Mouse (Mus musculus) thymus, adult 2 months (tissue): ENCODE data around the gene Trip13. TPM values are rescaled to one million over a fixed set of nuclear protein-coding genes. Genes with fewer than 3 reads are reported as not detected.

Source experiments
- DNase-seq: peaks from one replicate; pipeline ENCODE4 v3.0.0; 2021
- H3K27ac ChIP-seq: fragments of 200-500 bp; 2 replicates; pipeline ENCODE4 v1.5.1; 2012; ENCODE audit warnings: low read length, control low read depth; ENCODE audit not compliant: control insufficient read depth, insufficient read depth
- H3K27me3 ChIP-seq: fragments of 200-500 bp; 2 replicates; pipeline ENCODE4 v1.6.1; 2012; ENCODE audit warnings: mild to moderate bottlenecking, low read length, moderate library complexity, mixed read lengths; ENCODE audit not compliant: control insufficient read depth, insufficient read depth
- H3K36me3 ChIP-seq: fragments of 200-500 bp; 2 replicates; pipeline ENCODE4 v1.6.1; 2012; ENCODE audit warnings: mild to moderate bottlenecking, low read length, moderate library complexity; ENCODE audit not compliant: control insufficient read depth, insufficient read depth
- H3K4me1 ChIP-seq: fragments of 200-500 bp; replicated peaks from 2 replicates; pipeline ENCODE4 v1.6.1; 2012; ENCODE audit warnings: low read length; ENCODE audit not compliant: control insufficient read depth, insufficient read depth
- H3K4me3 ChIP-seq: fragments of 200-500 bp; 2 replicates; pipeline ENCODE4 v1.5.1; 2012; ENCODE audit warnings: mild to moderate bottlenecking, low read length, control low read depth, moderate library complexity; ENCODE audit not compliant: control insufficient read depth, insufficient read depth
- CTCF ChIP-seq: fragments of 200-500 bp; IDR thresholded peaks from 2 replicates; pipeline ENCODE4 v1.5.1; 2012; ENCODE audit warnings: mild to moderate bottlenecking, control low read depth, low read length, moderate library complexity, borderline replicate concordance; ENCODE audit not compliant: control insufficient read depth, poor library complexity, insufficient read depth; ENCODE audit errors: extremely low read depth
- POLR2A ChIP-seq: fragments of 200-500 bp; IDR thresholded peaks from 2 replicates; pipeline ENCODE4 v1.6.1; 2012; ENCODE audit warnings: mild to moderate bottlenecking, low read length, control low read depth, moderate library complexity; ENCODE audit not compliant: control insufficient read depth, poor library complexity, insufficient read depth; ENCODE audit errors: extremely low read depth
- WGBS: fragments of 180-500 bp; shearing (Covaris S2); methylation state at CpG from one replicate; pipeline ENCODE4 v1.1.7; 2018; 5-methylcytosine and 5-hydroxymethylcytosine counted together
- polyA plus RNA-seq: library from polyadenylated mRNA; depleted of rRNA; stranded (reverse); fragments of >200 nt; gene quantifications from 2 replicates; pipeline ENCODE4 v1.2.3, GENCODE M21; 2012; rRNA removed

Gene Trip13
- polyA plus RNA-seq, 1 experiment = 3.7 TPM

DNA sequence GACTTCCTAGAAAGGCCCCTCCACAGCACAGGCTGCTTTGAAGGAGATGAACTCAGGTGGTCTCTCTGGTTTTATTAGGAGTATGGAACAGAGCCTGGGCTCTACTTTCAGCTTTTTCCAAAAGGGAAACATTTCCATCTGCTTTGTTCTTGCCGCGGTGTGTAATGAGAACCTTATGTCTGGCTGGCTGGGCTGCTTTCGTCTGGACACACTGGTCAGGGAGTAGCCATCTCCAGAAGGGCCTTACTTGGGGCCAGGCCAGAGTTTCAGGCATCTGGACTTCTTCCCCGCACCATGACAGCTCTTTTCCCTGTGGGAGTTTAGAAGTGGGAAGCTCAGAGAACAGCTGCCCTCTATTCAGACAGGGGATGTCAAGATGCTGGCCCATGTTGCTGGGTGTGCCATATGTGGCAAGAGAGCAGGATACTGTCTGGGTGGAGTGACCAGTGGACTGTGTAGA lies 50.1 kb downstream of the Trip13 start:
- no peaks in the 10 kb centered on the region for H3K27me3 ChIP-seq

DNA sequence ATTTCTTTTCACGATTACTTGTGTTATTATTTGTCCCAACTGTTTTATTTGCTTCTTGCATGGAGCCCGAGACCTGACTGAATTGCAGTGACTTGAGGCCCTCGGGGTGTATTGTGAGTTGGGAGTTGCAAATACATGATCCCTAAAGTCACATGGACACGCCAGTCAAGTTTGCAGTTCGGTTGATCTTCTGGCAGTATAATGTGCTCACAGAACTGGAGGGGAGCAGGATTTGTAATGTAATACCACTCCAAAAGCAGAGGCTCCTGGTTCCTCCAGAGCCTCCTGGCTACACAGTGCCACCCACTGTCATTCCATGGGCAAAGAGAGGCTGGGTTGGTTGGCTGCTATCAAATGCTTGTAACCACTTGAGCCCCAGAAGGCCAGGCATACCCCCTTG lies 51.0 kb downstream of the Trip13 start:
- Histone ChIP-seq H3K4me1 (no peaks in the 10 kb centered on the region), H3K36me3 (no peaks in the 10 kb centered on the region), H3K27me3 (no peaks in the 10 kb centered on the region), H3K4me3 (no peak overlapping the region), H3K27ac (no peak overlapping the region)
- TF ChIP-seq POLR2A (no peak), CTCF (no peak)
- WGBS = 89% methylated on average over 5 of the region's 5 CpGs
- DNase-seq = no peak

More for the DNA sequence above, 50.1 kb downstream of the Trip13 start:
- DNase-seq = no peak
- H3K36me3 ChIP-seq = no peaks in the 10 kb centered on the region
- H3K4me3 ChIP-seq = no peak overlapping the region
- no peak overlapping the region for H3K27ac ChIP-seq
- TF ChIP-seq CTCF = no peak
- TF ChIP-seq POLR2A = no peak
- H3K4me1 ChIP-seq = no peaks in the 10 kb centered on the region
- 86% methylated on average over 4 of the region's 4 CpGs for WGBS

DNA sequence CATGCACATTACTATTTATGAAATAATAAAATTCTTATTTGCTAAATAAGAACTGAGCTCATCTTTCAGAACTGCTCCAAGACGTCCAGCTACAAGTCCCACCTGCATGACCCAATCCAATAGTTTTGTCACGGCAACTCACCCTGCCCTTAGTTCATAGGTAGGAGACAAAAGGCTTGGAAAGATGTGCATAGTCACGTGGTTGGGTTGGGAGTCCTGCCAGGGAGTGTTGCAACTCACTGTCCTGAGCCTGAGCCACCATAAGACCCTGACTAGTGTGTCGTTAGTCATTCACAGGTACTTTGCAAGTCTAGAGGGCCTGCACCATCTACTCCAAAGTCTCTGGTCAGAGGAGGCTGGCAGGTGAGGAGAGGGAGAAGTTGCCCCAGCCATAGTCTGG lies 51.5 kb downstream of the Trip13 start:
- 74% methylated on average over 4 of the region's 4 CpGs for WGBS
- Histone ChIP-seq H3K4me1 (no peaks in the 10 kb centered on the region), H3K27me3 (no peaks in the 10 kb centered on the region), H3K27ac (no peak overlapping the region), H3K4me3 (no peak overlapping the region), H3K36me3 (no peaks in the 10 kb centered on the region)
- TF ChIP-seq POLR2A (no peak), CTCF (no peak)
- DNase-seq = no peak

DNA sequence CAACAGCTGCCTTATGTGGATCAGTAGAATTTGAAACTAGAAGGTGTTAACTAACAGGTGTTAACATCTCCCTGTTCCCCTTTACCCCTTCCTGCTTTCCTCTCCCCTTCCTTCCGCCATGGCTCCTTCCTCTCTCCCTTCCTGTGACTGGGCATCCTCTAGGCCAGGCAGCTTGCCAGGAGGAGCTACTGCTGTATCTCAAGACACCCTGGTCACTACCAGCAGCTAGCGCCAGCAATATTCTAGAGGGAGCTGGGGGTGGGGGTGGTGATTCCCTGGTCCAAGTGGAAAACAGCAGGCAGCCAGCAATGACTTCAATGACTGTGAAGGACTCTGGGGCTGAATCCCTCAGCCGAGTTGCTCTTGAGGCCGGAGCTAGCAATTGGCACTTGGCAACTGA lies 51.9 kb downstream of the Trip13 start:
- WGBS = 93% methylated on average over 4 of the region's 4 CpGs
- H3K4me1 ChIP-seq = no peaks in the 10 kb centered on the region

DNA sequence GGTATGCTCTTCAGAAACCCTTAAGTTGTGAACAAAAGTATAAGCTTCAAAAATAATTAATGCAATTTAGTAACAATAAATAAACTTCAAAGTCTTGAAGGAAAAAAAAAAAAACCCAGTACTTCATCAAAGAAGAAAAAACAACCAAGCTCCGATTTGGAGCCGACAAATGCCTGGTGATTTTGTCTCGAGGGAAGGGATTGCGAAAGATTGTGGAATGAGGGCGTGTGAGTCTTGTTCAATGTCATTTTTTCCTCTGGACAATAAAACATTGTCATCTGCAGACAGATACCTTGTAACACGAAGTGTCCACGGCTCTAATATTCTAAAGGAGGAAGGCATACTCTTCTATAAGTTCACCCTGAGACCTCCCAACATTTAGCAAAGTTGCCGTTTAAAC lies 56.2 kb downstream of the Trip13 start:
- 83% methylated on average over 8 of the region's 8 CpGs for WGBS
- no peak for TF ChIP-seq POLR2A
- no peak for TF ChIP-seq CTCF
- no peak overlapping the region for H3K4me3 ChIP-seq
- no peaks in the 10 kb centered on the region for H3K36me3 ChIP-seq
- no peak for DNase-seq
- no peaks in the 10 kb centered on the region for H3K4me1 ChIP-seq
- no peak overlapping the region for H3K27ac ChIP-seq
- H3K27me3 ChIP-seq = no peaks in the 10 kb centered on the region

More for the DNA sequence above, 51.9 kb downstream of the Trip13 start:
- Histone ChIP-seq H3K27ac (no peak overlapping the region), H3K27me3 (no peaks in the 10 kb centered on the region), H3K4me3 (no peak overlapping the region), H3K36me3 (no peaks in the 10 kb centered on the region)
- TF ChIP-seq CTCF (no peak), POLR2A (no peak)
- no peak for DNase-seq

DNA sequence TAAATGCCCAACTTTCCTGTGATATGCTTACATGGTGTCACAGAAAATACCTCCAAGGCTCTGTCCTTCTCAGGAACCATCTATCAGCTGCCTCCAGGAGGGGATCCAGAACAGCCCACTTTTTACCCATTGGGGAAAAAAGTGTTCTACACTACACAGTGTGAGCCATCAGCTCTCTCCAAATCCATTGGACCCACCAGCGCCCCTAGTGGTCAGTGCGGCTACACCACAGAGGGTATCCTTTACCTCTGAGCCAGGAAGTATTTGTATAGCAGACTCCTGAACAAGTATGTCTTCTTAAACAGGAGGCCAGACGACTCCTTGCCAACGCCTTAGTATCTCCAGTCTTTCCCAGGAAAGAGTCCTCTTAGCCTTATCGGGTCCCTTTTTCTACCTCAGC lies 57.8 kb downstream of the Trip13 start:
- Histone ChIP-seq H3K27me3 (no peaks in the 10 kb centered on the region), H3K4me3 (no peak overlapping the region), H3K36me3 (no peaks in the 10 kb centered on the region), H3K4me1 (no peaks in the 10 kb centered on the region), H3K27ac (no peak overlapping the region)
- DNase-seq = peak; percentile 77
- TF ChIP-seq CTCF (no peak), POLR2A (no peak)
- WGBS = 85% methylated on average over 5 of the region's 5 CpGs

DNA sequence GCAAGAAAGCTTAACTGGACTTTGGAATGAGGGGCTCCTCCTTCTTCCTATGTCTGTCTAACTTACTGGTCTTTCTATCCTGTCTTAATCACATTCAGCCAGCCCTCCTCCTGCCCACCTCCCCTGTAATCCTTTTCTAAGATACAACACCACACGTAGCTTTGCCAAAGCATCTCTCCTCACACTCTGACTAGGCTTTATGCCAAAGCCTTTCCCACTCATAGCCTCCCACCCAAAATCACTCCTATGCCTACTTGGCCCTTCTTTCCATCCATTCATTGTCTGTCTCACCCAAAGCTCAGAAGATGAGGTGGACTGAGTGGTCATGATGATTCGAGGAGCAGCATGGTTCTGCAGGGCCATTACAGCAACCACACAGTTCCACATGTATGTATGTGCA lies 65.4 kb downstream of the Trip13 start:
- H3K27me3 ChIP-seq = no peaks in the 10 kb centered on the region
- WGBS = 80% methylated on average over 2 of the region's 2 CpGs
- H3K4me3 ChIP-seq = no peak overlapping the region
- H3K36me3 ChIP-seq = no peaks in the 10 kb centered on the region
- TF ChIP-seq POLR2A (no peak), CTCF (no peak)
- no peaks in the 10 kb centered on the region for H3K4me1 ChIP-seq
- H3K27ac ChIP-seq = no peak overlapping the region
- DNase-seq = no peak

Other genes with a start within 250 kb of the Trip13 start
- 18.6 and 40.6 TPM in 2 replicates for gene Slc6a19, start 232.9 kb downstream of the Trip13 start, polyA plus RNA-seq
- 144 and 156 TPM in 2 replicates for gene Slc12a7, start 204.7 kb downstream of the Trip13 start, polyA plus RNA-seq
- 4.4 and 4.7 TPM in 2 replicates for gene Nkd2, start 90.2 kb downstream of the Trip13 start, polyA plus RNA-seq
- gene Brd9, start within 50 bp of the Trip13 start, polyA plus RNA-seq = 51.8 and 60.6 TPM in 2 replicates
- 0.08 TPM in 1 of 2 replicates, not detected in the other for gene Zdhhc11, start 26.1 kb upstream of the Trip13 start, polyA plus RNA-seq
- 5.3 and 7.0 TPM in 2 replicates for gene Tppp, start 71.6 kb upstream of the Trip13 start, polyA plus RNA-seq
- 11.1 and 13.6 TPM in 2 replicates for gene Cep72, start 124.5 kb upstream of the Trip13 start, polyA plus RNA-seq
- 0.20 and 0.27 TPM in 2 replicates for gene Slc9a3, start 183.7 kb upstream of the Trip13 start, polyA plus RNA-seq